In the genomic region with DNA sequence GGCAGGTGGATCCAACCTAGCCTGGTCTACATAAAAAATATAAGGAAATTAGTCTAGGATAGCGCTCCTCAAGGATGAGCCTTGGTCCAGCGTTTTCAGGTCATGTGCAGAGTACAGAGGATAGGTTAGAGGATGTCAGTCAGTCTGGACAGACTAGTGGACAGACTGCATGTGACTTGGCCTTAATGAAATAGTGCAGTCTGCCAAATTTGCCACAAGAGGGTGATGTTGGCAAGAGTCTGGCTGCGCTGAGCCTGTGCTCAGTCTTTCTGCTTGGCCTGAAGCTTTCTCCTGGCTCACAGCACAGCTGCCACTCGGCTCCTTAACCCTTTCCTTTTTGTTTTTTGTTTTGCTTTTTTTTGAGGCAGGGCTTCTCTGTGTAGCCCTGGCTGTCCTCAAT, we compare ENCODE assay signal across 8 mouse cellular contexts. TPM values are rescaled to one million over a fixed set of nuclear protein-coding genes. Genes with fewer than 3 reads are reported as not detected.
A peak's percentile ranks its signal among the peaks of the same experiment; 100 is the strongest.
DNase-seq lines count a peak whose midpoint lies in the region; ATAC-seq and TF ChIP-seq lines count a peak whose summit lies in the region.

No protein-coding gene starts in this region.

- no peaks in the 10 kb centered on the region for H3K4me1 ChIP-seq in ES-E14 (ENCODE audit: control insufficient read depth in 2 of 2, insufficient read depth in 2 of 2, low read length in 2 of 2, poor library complexity in 1 of 2)
- peaks cover 7% of the 10 kb centered on the region; the same call in 1 of the 2 replicates for H3K4me1 ChIP-seq in forebrain, embryonic 16.5 days (replicated peaks; ENCODE audit: control insufficient read depth, insufficient read depth, low read length)
- H3K4me1 ChIP-seq in lung, adult 2 months (ENCODE audit: control insufficient read depth, insufficient read depth, low read length): no peaks in the 10 kb centered on the region

- in situ Hi-C loops in ES-E14 (cut with MboI; ENCODE audit: low sequenced_read_pairs in 2 of 2, unreplicated experiment in 2 of 2): no loop called here

- H3K9ac ChIP-seq in ES-E14 (ENCODE audit: insufficient read depth, low read depth, low read length, poor library complexity, severe bottlenecking): no peak overlapping the region; the same call in 1 of the 2 replicates
- H3K9ac ChIP-seq in forebrain, embryonic 16.5 days (replicated peaks; ENCODE audit: low read depth, low read length): no peak overlapping the region

- peaks cover 4% of the 10 kb centered on the region for H3K36me3 ChIP-seq in ES-E14 (ENCODE audit: control insufficient read depth, insufficient read depth, low read length, poor library complexity, severe bottlenecking)
- H3K36me3 ChIP-seq in forebrain, embryonic 16.5 days (ENCODE audit: control insufficient read depth, insufficient read depth): no peaks in the 10 kb centered on the region; the same call in 1 of the 2 replicates

- no peak overlapping the region for H3K27ac ChIP-seq in ES-E14 (ENCODE audit: insufficient read depth, low read depth, low read length, poor library complexity, severe bottlenecking)
- no peak overlapping the region for H3K27ac ChIP-seq in forebrain, embryonic 16.5 days (ENCODE audit: low read length)
- peak overlapping the region; percentile 75 for H3K27ac ChIP-seq in layer of hippocampus, adult 2 months

- WGBS in forebrain, embryonic 16.5 days: 22% methylated on average over 4 of the region's 4 CpGs
- 26% methylated on average over 4 of the region's 4 CpGs for WGBS in lung, adult 2 months

- peak; percentile 91 for ATAC-seq in forebrain, embryonic 16.5 days
- ATAC-seq in neutrophil, adult 5-6 weeks (ENCODE audit: extremely low read depth, insufficient number of reproducible peaks, low FRiP score, poor library complexity, severe bottlenecking): peak; percentile 64; the same call in 1 of the 2 replicates

- no peaks in the 10 kb centered on the region for H3K27me3 ChIP-seq in forebrain, embryonic 16.5 days (replicated peaks; ENCODE audit: control insufficient read depth, insufficient read depth, low read length)

- no peak overlapping the region for H3K4me3 ChIP-seq in ES-E14 (ENCODE audit: insufficient read depth in 1 of 2, low read depth in 1 of 2, low read length in 2 of 2, poor library complexity in 1 of 2, severe bottlenecking in 1 of 2)
- no peak overlapping the region for H3K4me3 ChIP-seq in forebrain, embryonic 16.5 days (replicated peaks; ENCODE audit: low read length)
- H3K4me3 ChIP-seq in layer of hippocampus, adult 2 months: no peak overlapping the region
- no peak overlapping the region for H3K4me3 ChIP-seq in lung, adult 2 months (replicated peaks; ENCODE audit: extremely low read depth, low read depth, low read length)

- no peak for TF ChIP-seq POLR2A in lung, adult 2 months (IDR thresholded peaks at IDR 0.05; ENCODE audit: borderline replicate concordance, extremely low read depth, low read depth, low read length)

- H3K4me2 ChIP-seq in forebrain, embryonic 16.5 days (ENCODE audit: low read length): no peak overlapping the region

- H3K9me3 ChIP-seq in ES-E14 (ENCODE audit: control insufficient read depth, insufficient read depth, low read depth, low read length): no peaks in the 10 kb centered on the region
- no peaks in the 10 kb centered on the region for H3K9me3 ChIP-seq in forebrain, embryonic 16.5 days (ENCODE audit: control insufficient read depth, low read length)

- peak; percentile 96 for TF ChIP-seq CTCF in layer of hippocampus, adult 2 months (conservative IDR thresholded peaks at IDR 0.05)
- TF ChIP-seq CTCF in lung, adult 2 months (IDR thresholded peaks at IDR 0.05; ENCODE audit: insufficient read depth, low read length): peak; percentile 93

- DNase-seq in ES-E14 (ENCODE audit: low read depth, low spot score): peak; percentile 37
- peak; percentile 48 for DNase-seq in c-Kit-positive CD71-positive TER-119-negative erythroid progenitor cells, embryonic 14.5 days (ENCODE audit: low read depth)
- peak; percentile 71 for DNase-seq in heart, postnatal 4 days
- DNase-seq in layer of hippocampus, adult 2 months (ENCODE audit: low spot score in 2 of 2): peak; percentile 72 to 81
- DNase-seq in lung, adult 2 months: peak; percentile 51
- peak; percentile 41 to 69 for DNase-seq in thymus, postnatal 10 days (ENCODE audit: low spot score in 2 of 2)

TF ChIP-seq in ES-E14, 5 proteins besides CTCF, POLR2A, EP300 and RAD21:
- TF ChIP-seq HCFC1 (IDR thresholded peaks at IDR 0.05; ENCODE audit: borderline replicate concordance, insufficient read depth, low read length) (no peak), ZC3H11A (IDR thresholded peaks at IDR 0.05; ENCODE audit: borderline replicate concordance, low read depth, low read length) (peak; percentile 87; the same call in 1 of the 2 replicates)

RNA-seq across cellular contexts. Expression of gene Map4, which starts 54.2 kb away (rescaled TPM):
- total RNA-seq in ES-E14 (2012; rRNA removed): 56.7 and 61.4 TPM in 2 replicates
- 137 and 144 TPM in 2 replicates for polyA plus RNA-seq in forebrain, embryonic 16.5 days (2015; fragmentation: Nextera tagmentation; extraction: Ambion mirVana)
- 100 to 1,000 TPM; 282 to 291 TPM for total RNA-seq in heart, postnatal 4 days (2021)
- total RNA-seq in layer of hippocampus, adult 2 months (2021): 100 to 1,000 TPM; 578 to 579 TPM
- polyA plus RNA-seq in lung, adult 2 months (2012; rRNA removed): 253 and 275 TPM in 2 replicates
- total RNA-seq in neutrophil, adult 5-6 weeks (2017): 51.6 and 55.5 TPM in 2 replicates
